Mouse (Mus musculus): ENCODE measurements at regions not wholly inside any gene's neighbourhood (a gene's known extent, or its start where the extent isn't known, plus 50 kb on each side); places are given as distances from the start of the nearest gene placed in this dataset.

DNA sequence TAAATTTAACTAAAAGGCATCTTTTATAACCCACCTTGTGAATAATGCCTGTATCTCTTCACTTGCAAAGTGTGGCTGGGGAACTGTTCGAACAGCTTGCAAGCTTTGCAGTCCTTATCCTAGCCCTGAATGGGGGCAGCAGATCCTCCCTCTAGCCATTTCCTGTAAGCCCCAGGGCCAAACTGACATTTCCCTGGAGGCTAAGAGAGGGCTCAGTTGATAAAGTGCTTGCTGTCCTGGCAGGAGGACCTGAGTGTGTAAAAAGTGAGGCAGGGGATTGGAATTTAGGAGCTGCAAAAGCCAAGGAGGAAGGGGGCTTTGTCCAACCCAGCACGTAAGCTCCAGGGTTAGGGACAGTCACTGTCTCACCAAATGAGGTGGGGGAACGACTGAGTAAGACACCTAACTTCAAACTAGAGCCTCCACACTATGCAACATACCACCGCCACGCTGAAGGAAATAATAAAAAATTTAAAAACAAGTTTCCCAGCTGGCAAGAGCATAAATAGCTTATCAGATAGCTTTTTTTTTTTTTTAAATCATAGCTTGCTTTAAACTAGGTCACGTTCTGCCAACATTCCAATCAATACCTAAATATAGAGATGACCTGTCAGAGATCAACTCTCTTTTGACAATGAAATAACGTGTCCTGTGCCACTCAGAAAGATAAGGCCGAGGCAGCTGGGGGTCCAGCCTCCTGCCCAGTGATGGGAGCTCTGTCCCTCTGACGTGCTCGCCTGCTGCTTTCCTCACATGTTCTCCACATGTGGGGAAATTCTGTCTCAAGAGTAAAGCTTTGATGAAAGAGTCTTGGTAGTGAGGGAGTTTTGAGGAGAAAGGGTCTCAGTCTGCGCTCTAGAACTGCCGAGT, 146.0 kb downstream of the Zfp36l1 start:
- peak; percentile 47 for DNase-seq (ENCODE audit: low spot score)

DNA sequence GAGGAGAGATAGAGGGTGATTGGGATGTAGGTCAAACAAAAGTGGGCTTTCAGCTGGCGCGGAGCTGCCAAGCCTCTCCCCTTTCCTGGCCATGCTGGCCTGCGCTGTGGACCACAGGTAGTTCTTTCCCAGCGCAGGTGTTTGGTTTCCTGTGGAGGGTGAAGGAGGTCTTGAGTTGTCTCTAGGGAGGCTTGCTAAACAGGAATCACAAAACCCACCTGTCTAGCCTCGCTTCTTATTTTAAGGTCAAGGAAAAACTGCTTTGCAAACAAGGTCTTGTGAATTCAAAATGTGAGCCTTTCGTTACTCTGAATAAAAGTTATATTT, 146.6 kb downstream of the Zfp36l1 start:
- no peak for DNase-seq (ENCODE audit: low spot score)

DNA sequence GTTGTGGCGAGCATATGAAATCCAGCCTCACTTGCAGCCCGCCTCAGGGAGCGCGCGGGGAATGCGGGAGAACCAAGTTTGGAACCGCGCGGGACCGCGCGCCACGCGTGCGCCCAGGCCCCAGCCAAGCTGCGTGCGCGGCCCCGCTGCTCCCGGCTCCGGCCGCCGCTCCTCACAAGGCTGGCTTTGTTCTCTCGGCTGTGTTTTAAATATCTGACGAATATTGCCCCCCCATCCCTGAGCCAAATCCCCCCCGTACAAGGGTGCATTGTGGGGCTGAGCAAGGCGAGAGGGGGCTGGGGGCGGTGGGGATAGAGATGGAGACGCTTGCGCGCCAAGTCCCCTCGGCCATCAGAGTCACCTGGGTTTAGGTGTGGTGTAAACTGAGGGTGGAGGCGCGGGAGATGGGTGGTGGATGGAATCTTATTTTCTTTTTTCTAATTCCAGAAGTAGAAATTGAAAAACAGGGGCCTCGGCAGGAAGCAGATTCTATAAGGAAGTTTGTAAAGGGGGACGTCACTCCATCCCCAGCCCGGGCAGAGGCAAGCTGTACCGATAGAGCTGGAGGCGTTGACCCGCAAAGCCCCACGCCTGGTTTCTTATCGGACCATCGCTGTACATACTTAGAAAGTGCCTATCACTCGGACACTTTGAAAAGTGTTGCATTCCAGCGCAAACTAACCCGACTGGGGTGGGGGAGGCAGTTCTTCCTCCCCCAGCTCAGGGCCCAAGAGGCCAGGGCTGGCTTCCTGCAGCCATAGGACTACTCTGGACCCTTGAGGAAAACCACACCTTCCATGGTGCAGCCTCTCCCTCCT, 147.1 kb downstream of the Zfp36l1 start:
- peak; percentile 71 for DNase-seq (ENCODE audit: low spot score)

DNA sequence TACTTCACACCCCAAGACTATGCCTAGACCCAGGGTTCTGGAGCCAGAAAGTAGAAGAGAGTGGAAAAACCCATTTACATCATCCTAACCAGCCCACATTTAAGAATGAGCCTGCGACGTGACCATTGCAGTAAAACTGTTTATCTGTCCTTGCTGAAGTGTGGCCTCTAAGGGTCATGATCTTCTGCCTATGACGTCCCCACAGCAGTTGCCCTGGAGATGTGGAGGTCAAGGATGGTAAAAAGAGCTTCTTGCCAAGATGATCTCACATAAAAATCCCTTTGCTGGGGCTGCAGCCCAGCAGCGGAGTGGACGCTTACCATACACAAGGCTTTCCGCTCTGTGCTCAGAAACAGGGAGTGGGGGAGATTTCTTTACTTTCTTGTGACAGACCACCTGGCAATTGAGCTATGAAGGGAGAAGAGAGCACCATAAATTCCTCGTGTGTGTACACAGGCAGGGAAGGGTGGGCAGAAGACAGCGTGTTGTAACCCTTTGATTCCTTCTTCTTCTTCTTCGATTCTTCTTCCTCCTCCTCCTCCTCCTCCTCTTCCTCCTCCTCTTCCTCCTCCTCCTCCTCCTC, 149.3 kb downstream of the Zfp36l1 start:
- no peak for DNase-seq (ENCODE audit: low spot score)

DNA sequence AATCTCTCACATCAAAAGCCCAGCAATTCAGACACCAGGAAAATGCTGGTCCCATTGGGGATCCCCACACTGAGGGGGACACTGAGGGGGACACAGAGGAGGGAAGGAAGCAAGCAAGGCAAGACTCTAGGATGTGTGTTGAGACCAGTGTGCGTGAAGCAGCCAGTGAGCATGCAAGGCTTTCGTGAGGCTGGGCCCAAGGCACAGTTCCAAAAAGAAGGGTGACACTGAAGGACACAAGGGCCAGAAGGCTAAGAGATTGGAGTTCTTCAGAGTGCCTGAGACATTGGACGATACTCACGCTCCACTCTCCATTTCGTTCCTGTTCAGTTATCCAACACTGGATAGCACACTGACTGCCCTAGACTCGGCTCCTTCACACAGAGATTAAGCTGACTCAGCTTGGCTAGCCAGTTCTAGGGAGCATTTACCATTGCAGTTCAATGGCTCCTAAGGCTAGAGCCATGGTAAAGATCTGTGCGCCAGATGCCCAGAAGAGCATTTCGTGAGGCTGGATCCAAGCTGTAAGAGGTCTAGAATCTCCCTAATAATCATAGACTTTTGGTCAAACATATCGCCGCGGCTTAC, 150.1 kb downstream of the Zfp36l1 start:
- no peak for DNase-seq (ENCODE audit: low spot score)

DNA sequence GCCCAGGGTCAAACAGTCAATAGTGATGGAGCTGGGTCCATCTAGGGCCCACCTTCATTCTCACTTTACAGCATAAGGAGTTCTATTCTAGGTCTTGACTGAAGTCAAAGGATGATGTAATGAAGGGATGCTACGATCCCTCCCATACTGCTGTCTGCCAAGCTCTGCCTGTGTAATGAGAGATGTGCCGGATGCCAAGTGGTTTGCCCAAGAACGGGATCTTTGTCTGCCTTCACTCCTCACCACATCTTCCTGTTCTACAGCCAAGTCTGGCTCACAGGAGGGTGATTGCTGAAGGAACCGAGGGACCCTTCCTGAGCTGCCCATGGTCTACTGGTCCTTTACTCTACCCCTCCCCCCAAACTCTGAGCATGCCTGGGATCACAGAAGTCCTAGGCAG, 150.9 kb downstream of the Zfp36l1 start:
- no peak for DNase-seq (ENCODE audit: low spot score)

DNA sequence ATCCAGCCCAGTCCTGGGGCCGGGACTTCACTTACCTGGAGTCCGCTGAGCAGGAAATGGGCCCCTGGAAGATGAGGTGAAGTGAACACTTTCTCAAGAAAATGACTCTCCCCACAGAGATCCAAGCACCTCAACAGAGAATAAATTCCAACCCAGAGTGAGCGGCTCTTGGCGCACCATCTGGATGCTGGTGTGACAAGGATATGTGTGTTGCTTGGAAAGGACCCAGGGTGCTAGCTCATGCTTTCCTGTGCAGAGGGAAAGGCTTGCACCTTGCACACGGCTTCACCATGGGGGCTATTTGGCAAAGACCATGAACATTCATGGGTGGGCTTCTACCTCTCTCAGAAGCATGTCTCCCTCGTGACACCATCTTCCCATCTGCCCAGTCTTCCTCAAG, 151.7 kb downstream of the Zfp36l1 start:
- DNase-seq (ENCODE audit: low spot score), result no peak

DNA sequence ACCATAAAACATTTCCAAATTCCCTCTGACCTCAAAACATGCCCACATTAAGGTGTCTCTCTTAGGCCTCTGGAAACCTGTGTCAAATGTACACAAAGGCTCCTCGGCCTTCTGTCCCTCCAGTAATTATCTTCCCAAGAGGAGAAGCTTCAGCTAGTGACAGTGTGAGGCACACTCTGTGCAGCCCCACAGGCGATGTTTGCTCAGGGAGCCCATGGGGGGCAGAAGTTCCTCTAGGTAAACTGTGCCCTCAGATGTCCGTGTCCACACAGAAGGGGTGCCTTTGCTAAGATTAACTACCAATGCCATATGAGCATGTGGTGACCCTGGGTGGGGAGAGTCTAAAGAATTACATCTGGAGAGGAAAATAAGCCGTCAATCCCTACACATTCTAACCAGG, 152.4 kb downstream of the Zfp36l1 start:
- DNase-seq (ENCODE audit: low spot score), result no peak

DNA sequence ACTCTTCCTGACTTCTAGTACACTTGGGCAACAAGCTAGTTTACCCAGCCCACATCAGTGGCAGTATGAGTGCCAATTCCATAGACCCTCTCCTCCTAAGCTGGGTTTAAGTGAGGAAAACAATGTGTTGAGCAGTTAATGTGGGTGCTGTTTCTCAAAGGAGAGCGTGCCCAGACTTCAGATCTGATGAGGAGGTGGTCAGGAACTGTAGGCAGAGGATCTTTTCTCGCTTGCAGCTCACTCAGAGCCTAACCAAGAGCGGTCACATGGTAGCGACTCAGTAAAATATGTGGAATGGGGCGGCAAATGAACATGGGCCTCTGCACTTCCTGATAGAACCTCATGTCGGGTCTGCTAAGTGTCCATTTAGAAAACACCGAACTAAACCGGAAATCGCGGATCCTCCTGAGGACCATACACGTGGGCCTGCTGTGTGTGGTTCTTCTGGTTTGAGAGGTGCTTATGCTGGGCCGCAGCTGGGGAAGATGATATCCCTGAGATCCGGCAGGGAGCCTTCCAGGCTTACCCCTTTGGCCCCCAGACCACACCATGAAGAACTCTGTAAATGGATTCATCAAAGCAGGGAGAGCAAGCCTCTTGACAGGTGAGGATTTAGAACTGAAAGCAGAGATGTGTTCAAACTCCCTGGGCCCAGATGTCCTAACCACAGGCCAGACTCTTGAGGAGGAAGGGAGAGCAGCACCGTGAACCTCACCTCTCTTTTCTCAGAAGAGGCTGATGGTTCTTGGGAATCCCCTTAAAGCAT, 153.1 kb downstream of the Zfp36l1 start:
- DNase-seq (ENCODE audit: low spot score), result no peak

DNA sequence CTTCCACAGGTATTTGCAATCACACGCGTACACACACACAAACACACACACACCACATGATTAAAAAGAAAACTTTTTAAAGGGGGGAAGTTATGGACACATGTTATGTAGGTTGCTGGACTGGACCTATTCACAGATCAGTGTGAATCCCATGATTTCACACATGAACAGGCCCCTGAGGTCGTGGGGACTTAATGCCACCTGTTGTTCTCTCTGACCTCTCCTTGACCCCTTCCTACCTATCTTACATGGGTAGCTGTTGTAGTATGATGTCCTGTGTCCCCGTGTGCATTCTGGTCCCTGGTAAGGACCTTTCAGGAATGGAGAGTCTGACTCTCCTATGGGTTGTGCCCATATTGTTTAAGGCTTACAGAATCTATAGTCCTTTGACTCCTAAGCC, 155.6 kb downstream of the Zfp36l1 start:
- no peak for DNase-seq (ENCODE audit: low spot score)

DNA sequence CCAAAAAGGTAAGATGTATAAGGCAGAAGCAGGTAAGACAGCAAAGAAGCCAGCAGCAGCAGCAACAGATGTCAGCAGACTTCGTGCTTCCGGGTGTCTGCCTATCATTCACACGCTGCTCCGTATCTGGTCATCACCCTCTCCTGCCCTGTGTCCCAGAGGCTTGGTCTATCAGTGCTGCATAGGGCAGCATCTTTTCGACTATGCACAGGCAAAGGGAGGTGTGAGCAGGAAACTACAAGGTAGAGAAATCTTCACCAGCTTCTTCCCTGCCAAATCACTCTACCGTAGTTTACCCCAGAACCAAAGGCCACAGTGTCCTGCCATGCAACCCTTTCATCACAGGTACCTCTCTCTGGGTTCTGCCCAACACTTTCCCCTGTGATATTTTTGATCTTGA, 156.5 kb downstream of the Zfp36l1 start:
- no peak for DNase-seq (ENCODE audit: low spot score)

DNA sequence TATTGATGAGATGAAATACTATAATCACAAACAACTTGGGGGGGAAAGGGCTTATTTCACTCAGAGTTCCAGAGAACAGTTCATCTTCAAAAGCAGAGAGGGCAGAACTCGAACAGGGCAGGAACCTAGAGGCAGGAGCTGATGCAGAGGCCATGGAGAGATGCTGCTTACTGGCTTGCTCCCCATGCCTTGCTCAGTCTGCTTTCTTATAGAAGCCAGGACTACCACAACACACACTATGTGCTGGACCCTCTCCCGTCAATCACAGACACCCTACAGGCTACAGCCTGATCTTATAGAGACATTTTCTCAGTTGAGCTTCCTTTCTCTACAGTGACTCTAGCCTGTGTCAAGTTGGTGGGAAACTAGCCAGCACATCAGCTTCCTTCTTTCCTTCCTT, 157.3 kb downstream of the Zfp36l1 start:
- no peak for DNase-seq (ENCODE audit: low spot score)

DNA sequence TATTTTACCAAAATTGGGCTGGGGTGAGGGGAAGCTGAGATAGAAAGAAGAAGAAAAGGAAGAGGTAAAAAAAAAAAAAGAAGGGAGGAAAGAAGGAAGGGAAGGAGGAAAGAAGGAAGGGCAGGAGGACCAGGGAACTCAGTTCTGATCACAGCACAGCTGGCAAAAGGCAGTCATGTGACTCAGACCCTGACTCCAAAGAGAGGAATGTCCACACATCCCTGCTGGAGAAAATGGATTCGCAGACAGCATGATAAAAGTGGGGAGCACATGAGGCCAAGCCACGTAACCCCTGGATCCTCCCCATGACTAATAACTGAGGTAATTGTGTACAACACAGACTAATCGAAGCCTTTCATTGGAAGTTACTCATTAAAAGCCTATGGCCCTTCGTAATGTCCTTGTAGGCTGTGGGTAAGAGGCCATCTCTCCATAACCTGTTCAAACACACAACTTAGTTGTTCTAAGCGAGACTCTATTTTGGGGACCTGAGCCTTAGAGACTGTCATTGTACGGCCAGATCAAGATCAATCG, 162.2 kb downstream of the Zfp36l1 start:
- DNase-seq (ENCODE audit: low spot score), result no peak

DNA sequence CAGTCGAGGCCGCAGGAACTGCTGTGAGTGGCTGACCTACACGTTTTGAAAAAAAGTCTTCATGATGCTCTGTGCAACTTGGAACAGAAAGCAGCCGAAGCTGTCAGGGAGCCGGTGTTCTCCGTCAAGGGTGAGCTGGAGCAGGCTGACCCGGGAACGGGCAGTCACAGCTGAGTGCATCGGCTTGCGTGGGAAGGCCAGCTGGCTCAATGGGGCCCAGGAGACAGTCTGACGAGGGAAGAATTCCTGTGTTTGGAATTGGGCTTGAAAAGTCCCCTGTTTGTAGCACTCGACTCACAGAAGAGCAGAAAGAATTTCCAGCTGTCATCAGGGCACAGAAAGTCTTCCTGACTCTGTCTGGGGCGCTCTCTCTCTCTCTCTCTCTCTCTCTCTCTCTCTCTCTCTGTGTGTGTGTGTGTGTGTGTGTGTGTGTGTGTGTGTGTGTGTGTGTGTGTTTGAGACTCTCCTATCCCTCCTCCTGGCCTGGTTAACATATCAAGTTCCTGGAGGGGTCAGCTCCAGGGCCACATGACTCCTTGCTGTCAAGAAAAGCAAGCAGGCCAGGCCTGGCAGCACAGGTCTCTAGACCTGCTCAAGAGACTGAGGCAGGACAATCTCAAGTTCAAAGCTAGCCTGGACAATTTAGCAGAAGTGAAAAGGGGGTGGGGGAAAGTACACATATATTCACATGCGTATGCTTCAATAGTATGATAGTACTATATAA, 163.6 kb downstream of the Zfp36l1 start:
- peak; percentile 77 for DNase-seq (ENCODE audit: low spot score)

DNA sequence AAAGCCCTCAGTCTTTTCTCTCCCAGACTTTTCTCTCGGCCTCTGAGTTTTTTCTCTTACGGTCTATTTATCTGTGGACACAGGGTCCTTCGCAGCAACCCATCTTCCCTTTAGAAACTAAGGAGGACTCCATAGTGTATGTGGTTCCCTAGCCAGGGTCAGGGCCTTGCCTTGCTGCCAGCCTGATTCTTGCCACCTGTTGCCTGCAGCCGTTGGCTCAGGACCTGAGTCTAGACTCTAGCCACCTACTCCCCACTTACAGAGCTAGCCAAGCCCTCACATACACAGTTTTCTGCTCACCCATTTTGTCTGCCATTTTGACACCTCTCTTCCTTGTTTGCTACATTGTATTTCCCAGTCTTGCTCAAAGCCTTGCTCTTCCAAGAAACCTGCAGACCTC, 165.2 kb downstream of the Zfp36l1 start:
- DNase-seq (ENCODE audit: low spot score), result no peak

DNA sequence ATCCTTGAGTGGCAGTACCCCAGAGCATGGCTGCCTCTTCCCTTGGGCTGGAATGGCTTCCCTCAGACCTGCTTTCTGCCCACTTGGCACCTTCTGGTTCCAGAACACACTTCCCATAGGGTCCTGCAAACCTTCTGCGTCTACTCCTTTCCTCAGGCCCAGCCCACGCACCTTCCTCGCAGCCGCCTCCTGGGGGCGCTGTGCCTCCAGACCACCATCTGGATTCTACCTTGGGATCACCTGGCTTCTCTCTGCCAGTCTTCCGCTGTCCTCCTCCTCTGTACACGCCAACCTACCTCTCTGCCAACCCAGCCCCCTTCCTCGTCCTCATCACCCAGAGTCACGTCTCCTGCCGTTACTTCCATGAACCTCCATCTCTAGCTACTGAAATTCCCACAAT, 166.0 kb downstream of the Zfp36l1 start:
- DNase-seq (ENCODE audit: low spot score), result no peak

DNA sequence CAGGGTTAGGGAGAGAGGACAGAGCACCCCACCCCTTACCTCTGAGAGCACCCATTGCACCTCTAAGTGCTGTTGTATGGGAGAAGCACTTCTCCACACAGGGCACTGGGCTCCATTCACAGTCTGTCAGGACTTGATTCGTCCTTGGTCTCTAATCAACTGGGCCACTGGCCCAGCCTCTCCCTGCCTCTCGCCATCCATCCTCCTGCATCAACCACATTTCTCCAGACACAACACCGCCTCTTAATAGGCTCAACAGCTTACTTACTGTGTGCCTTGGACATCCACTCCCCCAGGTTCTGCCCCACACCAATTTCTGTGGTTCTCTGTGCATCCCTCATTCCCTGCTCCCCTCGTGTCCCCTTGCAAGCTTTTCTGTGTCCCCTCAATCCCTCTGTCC, 166.9 kb downstream of the Zfp36l1 start:
- no peak for DNase-seq (ENCODE audit: low spot score)

DNA sequence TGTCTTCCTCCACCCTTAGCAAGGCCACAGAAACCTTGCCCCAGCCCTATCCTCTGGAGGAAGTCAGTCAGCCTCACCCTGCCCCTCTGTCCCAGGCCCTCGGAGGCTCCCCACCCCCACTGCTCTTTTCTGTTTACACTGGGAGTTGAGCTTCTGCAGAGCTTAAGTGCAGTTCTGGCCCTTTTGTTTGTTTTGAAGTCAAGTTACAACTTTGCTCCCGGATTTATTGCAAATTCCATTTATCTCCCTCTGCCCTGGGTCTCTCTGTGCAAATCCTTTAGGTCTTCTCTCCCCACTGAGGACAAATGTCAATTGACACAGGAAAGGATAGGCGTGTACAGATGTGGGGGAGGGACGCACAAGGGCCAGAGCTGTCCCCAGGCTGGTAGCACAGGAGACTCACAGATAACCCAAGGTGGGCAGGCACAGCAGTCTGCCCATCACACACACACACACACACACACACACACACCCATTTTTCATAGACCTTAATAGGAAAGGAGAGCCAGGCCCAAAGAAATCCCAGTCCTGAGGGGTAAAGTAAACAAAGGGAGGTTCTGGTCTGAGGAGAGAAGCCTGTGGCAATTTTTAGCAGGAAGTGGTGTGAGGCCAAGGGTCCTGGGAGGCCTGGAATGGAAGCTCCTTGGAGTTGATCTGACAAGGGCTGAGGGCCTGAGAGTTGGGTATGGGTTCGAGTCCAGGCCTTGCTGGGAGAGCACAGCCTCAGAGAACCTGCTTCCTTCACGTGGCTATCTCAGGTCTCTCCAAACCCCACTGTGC, 167.9 kb downstream of the Zfp36l1 start:
- DNase-seq (ENCODE audit: low spot score), result peak; percentile 75

DNA sequence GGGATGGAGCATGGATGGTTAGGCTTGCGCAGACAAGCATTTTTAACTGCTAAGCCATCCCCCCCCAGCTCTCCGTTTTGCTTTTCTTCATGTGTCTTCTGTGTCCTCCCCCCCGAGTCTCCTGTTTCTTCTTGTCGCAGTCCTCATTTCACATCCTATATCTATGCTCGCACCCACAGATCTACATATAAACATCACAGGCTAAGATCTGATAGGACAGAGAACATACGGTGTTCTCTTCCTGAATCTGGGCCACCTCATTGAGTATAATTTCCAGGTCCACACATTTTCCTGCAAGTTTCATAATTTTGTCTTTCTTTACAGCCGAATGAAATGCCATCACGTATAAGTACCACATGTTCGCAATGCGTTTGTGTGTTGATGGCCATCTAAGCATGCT, 168.7 kb downstream of the Zfp36l1 start:
- DNase-seq (ENCODE audit: low spot score), result no peak

DNA sequence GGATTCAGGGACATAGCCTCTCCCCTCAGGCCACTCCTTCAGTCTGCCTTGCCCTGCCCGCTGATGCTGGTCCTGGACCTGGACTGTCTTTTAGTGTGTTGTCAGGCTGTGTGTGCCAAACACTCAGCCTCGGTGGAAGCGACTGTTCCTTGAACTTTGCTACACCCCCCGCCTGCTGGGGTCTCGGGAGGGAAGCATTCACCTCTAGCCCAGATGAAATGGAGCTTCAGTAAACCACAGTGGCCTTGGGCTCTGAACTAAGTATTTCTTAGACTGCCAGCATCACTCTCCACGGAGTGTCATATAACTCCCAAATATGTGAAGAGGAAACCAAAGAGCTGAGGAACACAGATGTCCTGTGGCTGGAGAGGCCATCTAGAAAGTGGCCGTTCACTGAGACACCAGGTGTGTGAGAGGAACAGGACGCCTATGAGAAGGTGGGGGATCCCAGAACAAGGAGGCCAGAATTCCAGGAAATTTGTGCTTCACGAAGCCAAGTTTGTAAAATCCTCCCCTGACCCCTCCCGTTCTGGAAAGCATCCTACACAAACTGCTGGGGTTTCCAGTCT, 170.2 kb downstream of the Zfp36l1 start:
- DNase-seq (ENCODE audit: low spot score), result no peak
